Mouse (Mus musculus) ovary, postnatal 14 days (tissue): ENCODE results near the gene Cipc.

Experiments used
- DNase-seq: peaks from one replicate; pipeline ENCODE4 v3.0.0; 2022; ENCODE audit warnings: low spot score

Cipc gene

GRCm38 (mm10) chr12:86931919-86932574 is 14.8 kb upstream of the Cipc start:
- peak; percentile 44 for DNase-seq

GRCm38 (mm10) chr12:86932575-86932952 is 14.3 kb upstream of the Cipc start:
- DNase-seq = no peak

- no peak for DNase-seq
Measured at GRCm38 (mm10) chr12:86934748-86935147, 12.1 kb upstream of the Cipc start.

GRCm38 (mm10) chr12:86935692-86936282 is 11.1 kb upstream of the Cipc start:
- no peak for DNase-seq

DNA sequence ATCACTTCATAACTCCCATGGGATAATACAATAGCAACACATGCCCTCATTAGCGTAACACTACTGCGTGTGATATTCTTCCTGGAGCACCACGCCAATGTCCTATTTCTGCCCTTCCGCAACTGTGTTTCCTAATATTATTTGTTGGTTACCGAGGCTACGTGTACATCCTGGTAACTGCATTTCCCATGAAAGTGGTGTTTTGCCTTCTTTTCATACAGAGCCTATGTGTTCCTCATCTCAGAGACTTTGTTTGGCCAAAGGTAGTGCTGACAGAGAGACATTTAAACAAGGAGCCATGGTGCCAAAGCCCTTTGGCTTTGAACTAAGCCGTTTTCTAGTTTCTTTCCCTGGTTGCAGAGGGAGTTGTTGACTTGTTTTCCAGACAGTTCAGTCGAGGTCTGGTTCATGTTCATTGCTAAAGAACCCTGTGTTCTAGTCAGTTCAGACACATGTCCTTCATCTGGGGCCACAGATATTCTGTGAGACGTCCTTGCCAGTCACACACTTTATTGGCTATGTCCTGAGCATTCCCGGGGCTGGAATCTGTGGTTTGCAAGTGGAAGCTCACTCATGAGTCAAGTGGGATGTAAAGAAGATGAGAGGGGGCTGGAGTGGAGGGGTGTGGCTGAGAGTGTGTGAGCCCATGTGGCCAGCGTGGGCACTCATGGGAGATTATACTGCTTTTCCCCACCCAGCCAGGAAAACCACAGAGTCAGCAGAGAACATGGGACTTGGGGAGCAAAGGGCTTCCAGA is 10.1 kb upstream of the Cipc start:
- no peak for DNase-seq

- no peak for DNase-seq
Measured at GRCm38 (mm10) chr12:86938571-86938970, 8.3 kb upstream of the Cipc start.

- no peak for DNase-seq
Measured at GRCm38 (mm10) chr12:86941173-86941572, 5.7 kb upstream of the Cipc start.

- no peak for DNase-seq
Measured at GRCm38 (mm10) chr12:86941734-86942486, 4.9 kb upstream of the Cipc start.

DNA sequence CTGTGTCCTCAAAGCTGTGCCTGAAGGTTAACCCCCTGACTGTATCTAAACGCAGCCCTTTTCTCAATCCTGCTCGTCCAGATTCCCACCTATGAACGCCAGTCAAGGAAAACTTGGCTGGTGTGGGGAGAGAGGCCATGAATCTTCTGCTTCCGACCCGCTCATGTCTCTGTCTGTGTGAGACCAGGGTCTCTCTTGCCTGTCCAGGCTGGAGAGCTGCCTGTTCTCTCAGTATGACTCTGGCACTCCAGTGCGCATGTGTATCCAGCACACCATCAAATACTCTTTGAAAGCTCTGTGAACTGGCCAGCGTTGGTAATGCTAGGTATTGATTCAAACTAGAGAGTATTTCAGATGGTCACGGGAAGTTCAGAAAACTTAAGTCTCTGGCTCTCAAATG is 3.4 kb upstream of the Cipc start:
- DNase-seq = no peak

GRCm38 (mm10) chr12:86945126-86945525 is 1.7 kb upstream of the Cipc start:
- DNase-seq = peak; percentile 48

GRCm38 (mm10) chr12:86946301-86946781 is 502 bp upstream of the Cipc start:
- DNase-seq = no peak

GRCm38 (mm10) chr12:86947681-86948401 is 998 bp downstream of the Cipc start:
- no peak for DNase-seq

DNA sequence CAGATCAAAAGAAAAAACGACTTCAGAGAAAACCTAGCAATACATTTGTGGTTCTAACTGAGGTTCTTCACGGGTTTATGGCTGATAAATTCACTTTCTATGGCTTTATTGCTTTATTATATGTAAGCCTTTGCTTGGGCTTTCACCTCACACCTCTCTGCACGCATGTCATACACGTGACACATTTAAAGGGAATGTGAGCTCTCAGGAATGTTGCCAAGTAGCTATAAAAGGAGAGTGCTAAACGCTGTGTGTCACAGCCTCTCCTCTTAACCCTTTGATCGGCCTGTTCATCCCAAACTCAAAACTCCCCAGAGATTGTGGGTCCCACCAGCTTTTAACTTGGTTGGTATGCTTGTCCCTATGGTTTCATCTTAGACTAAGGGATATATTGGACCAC is 1.8 kb downstream of the Cipc start:
- no peak for DNase-seq

DNA sequence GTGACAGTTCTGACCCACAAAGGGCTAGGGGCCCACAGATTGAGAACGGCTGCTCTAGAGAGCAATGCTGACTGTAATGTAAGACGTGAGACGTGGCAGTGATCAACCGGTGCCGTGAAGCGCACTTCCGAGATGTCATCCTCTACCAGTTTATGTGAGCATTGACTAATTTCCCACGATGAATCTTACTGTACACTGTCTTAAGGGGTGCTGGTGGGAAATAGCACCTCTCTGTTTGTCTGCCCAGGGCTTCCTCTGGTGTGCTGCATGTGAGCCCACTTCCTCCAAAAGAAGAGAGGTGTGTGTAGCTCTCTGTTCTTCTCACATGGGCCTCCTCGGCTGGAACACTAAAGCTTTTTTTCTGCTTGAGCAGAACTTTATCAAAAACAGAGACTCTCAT is 2.7 kb downstream of the Cipc start:
- no peak for DNase-seq

- DNase-seq = no peak
Measured at GRCm38 (mm10) chr12:86950161-86950960, 3.5 kb downstream of the Cipc start.

DNA sequence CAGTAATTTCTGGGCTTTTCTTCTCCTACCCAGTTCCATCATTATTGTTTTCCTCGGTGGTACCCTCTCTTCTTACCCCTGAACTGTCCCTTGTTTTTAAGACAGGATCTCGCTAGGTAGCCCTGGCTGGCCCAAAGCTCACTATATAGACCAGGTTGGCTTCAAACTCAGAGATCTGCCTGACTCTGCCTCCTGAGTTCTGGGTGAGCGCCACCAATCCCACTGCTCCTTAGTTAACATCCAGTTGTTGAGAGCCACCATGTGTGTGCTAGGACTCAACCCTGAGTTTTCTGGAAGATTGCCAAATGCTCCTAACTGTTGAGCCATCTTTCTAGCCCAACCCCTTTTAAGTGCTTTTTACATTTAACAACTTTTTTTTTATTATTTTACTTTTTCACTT is 4.1 kb downstream of the Cipc start:
- DNase-seq = no peak

DNA sequence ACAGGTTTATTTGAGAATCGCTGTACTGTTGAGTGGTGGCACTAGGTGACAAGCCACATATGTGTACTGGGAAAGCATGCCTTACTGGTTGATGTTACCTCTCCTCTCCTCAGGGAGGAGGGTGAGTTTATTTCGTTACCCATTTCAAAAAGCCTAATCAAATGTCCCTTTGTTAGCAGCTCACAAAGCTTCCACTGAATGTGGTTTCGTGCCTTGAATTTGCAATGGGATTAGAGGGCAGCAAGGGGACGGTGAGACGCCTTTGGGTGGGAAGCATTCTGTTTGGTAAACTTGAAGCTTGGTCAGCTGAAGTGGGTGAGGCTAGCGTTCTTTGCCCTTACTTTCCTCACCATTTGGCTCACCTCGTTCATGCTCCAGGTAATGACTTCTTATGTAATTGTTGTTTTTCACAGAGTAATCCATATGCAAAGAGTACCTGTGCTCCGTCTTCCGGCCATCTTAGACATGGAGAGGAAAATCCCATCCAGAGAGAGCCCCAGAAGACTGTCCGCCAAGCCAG is 5.5 kb downstream of the Cipc start:
- DNase-seq = no peak

DNA sequence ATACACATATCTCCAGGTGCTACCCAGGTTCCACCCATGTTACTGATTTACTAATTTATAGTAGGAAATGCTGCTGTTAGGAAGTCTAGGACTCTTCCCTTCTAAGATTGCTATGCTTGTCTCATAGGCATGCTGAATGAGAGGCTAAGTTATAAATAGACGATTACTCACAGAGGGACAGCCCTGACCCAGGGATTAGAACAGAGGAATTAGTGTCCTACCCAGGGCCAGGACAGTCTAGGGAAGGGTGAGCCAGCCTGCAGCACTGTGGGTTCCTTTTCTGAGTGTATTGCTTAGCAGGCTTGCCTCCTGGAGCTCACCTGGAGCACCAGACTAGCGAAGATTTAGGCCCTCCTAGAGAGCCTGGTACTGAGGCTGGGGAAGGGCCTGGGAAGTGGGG is 9.1 kb downstream of the Cipc start:
- no peak for DNase-seq

GRCm38 (mm10) chr12:86958558-86958957 is 11.7 kb downstream of the Cipc start:
- DNase-seq = no peak

GRCm38 (mm10) chr12:86959661-86960060 is 12.8 kb downstream of the Cipc start:
- DNase-seq = no peak

- no peak for DNase-seq
Measured at GRCm38 (mm10) chr12:86960138-86960537, 13.3 kb downstream of the Cipc start.
